Mouse (Mus musculus): ENCODE results near the gene Rbms1.

Gene Rbms1

DNA sequence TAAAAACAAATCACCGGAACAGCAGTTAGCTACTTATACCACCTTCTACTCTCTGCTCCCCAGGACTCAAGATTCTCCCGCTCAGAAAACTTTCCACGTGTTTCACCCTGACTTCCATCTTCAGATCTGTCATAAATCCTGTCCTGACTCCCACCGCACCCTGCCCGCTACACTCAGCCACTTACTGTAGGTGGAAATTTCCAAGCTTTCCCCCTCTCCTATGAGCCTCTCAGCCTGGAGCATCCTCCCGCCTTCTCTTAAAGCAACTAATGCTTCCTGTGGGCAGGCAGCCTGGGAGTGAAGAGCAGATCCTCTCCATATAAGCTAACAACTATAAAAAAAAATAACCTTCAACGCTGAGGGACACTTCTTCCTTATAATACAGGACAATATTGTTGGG lies 44.6 kb downstream of the Rbms1 start:
- no peak for DNase-seq (ENCODE audit: low spot score)

DNA sequence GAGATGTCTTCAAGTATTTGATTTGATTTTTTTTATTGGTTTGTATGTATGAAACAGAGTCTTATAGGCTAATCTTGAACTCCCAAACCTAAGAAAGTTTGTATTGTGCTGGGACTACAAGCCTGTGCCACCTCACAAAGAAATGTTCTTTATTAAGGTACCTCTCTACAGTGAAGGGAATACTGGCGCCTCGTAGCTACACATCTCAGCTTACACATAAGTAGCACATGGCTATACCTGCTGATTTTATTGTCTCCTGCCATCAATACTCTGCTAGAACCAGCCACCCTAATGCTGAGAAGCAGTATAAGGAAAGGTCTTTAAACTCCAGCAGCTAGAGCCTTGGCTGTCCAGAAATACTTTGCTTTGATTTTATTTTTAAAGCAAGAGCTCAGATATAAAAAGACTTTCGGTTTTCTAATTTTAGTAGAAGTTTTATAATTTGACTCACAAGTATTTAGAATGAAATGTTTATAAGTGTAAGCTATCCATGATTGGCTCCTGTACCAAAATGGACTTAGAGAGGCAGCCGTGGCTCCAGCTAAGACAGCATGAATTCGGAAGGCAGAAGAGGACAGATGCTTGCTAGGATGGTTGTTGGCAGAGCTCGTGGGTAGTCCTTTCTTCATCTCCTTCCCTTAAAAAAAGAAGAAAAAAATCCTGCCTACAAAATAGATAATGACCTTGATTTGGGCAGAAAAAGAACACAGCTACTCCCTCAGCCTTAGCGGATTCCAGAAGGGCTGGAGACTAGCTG lies 48.3 kb downstream of the Rbms1 start:
- no peak for DNase-seq (ENCODE audit: low spot score)

DNA sequence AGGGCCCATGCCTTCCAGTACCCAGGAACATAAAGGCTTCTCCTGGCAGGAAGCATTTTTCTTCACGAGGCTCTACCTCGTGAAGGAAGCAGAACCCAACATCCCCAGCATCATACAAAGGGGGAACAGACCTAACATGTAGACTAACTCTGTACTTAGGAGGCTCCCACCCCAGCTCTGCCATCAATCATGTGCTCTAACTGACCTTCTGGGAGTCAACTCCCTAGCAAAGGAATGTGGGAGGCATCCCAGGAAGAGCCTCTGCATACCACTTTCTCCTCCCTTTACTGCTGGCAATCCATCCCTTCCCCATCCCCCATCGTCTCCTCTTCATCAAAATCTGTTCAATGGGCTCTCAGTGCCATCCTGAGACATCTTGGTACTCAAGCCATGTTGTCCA lies 49.7 kb downstream of the Rbms1 start:
- no peak for DNase-seq (ENCODE audit: low spot score)

DNA sequence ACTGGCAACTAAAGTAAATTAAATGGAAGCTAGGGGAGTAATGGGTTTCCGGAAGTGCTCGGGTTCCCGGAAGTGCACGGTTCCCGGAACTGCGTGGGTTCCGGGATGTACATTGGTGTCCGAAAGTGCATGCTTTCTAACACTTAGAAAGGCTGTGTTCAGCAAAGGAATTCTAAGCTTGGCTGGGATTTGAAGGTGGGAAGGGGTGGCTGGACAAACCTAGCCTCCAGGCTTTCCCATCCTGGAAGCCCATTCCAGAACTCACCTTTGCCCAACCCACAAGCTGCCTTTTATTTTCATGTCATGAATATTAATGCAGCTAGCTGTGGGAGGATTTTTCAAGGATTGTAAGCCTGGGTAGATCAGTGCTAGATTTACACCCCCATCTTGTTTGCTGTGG lies 51.3 kb downstream of the Rbms1 start:
- DNase-seq (ENCODE audit: low spot score): no peak

DNA sequence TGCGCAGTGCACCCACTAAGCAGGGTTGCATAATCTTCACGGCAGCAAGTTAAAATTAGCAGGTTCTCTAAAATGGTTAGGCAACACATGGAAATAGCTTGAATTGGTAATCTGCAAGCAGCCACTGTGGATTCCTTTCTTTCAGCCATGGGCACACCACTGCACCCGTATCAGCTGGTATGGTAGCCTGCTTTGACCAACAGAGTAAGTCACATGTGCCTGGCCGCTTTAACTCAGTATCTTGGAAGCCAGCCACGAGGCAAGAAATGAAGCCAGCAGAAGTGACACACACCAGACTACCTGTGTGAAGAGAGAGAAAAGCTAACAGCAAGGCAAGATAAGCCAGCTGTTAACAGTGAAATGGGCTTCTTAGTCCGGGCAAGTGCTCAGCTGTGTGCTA lies 52.2 kb downstream of the Rbms1 start:
- DNase-seq (ENCODE audit: low spot score): no peak

DNA sequence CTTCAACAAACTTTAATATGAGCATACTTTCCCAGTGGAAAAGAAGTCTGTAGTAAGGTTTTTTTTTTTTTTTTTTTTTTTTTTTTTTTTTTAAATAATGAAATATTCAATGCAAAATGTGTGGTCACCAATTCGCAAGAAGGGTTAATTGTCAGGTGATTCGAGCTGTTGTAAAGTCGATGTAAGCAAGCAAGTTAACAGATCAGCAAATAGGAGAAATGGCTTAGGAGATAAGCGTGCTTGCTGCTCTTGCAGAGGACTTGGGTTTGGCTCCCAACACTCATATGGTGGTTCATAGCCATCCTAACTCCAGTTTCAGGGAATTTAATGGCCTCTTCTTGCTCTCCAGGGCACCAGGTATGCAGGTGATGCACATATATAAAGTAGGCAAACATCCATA lies 54.4 kb downstream of the Rbms1 start:
- DNase-seq (ENCODE audit: low spot score): no peak

DNA sequence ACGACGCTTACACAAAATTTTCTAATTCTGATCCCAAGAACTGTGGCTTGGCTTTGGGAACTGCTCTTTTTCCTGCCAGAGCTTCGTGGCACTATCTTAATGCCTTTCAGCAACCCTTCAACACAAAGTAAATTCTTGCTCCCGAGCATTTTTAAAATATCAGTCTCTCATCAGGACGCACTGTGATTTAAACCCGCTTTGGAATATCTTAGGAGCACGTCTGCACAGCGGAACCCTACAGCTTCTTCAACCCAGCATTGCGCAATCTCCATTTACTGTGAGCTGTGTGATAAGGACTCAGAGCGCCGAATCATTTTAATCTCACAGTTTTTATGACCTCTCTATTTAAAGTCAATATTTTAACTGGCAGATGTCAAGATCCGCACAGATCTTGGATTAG lies 54.9 kb downstream of the Rbms1 start:
- no peak for DNase-seq (ENCODE audit: low spot score)

DNA sequence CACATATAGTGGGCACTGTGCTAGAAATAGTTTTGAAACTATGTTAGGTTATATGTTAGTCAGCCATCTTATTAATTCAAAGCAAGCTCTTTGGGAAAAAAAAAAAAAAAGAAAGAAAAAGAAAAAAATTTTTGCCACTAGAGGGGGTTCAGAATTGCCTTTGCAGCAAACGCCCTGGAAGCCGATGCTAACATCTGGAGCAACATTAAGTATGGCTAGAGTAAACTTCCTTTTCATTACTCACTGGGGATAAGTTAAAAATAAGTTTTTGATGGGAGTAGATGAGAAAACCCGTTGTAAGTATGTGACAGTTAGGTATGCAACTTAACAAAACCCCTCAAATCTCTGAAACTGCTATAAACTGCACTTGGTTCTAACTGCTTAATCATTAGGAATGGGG lies 57.7 kb downstream of the Rbms1 start:
- no peak for DNase-seq (ENCODE audit: low spot score)

DNA sequence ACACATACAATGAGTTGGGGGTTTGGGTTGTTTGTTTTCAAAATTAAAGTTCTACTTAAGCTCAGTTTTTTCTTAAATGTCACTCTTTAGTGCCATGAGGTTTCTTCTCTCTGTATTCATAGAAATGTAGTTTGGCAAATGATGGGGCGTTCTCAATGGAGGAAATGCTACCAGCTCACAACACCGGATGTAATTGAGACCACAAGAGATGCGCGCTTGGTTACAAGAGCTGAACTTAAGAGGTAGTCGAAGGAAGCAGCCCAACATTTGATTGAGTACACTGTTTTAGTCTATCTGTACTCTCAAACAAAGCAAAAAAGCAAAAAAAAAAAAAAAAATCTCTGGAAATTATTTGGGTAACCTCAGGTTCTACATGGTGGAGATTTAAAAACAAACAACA lies 58.9 kb downstream of the Rbms1 start:
- DNase-seq (ENCODE audit: low spot score): no peak

DNA sequence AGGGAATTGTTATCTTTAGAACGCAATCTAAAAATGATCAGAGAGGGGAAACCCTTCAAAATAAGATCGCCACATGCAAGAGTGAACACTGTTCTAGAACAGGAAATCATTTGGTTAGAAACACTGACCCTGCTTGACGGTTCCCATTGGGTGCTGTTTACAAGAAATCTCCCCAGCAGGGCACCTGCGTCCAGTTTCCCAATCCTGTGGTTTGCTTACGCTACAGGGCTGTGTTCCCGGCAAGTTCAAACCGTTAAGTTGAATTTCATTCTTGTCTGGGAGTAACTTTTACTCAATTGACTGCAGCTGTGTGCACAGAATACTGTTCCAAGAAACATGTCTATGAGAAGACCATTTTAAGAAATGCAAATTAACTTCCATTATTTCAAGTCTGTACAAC lies 59.5 kb downstream of the Rbms1 start:
- no peak for DNase-seq (ENCODE audit: low spot score)

DNA sequence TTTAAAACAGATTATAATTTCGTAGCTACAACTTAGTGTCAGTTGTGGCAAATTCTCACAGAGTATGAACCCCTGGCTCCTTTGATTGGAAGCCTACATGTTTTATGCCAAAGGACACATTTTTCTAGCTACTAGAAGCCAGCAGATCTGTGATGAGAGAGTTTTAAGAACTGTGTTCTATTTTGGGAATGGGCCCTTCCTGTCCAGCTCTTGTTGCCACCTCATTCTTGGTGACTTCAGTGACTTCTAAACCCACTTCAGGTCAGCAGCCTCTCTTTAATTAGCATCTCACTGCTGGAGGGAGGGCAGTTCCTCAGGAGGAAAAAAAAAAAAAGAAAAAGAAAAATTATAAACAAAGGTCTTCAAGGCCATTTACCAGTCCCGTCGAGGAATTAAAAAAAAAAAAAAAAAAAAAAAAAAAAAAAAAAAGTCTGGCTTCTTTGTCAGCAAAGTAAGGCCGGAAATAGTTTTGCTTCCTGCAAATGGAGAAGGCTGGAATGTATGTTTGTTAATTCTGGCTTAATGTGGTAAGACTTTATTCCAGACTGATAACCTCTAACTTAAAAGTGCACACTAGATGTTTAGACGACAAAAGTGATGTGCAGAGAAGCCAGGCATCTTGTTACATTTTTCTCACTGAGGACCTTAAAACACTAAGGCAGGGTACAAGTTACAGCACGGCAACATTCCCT lies 60.4 kb downstream of the Rbms1 start:
- DNase-seq (ENCODE audit: low spot score): no peak

DNA sequence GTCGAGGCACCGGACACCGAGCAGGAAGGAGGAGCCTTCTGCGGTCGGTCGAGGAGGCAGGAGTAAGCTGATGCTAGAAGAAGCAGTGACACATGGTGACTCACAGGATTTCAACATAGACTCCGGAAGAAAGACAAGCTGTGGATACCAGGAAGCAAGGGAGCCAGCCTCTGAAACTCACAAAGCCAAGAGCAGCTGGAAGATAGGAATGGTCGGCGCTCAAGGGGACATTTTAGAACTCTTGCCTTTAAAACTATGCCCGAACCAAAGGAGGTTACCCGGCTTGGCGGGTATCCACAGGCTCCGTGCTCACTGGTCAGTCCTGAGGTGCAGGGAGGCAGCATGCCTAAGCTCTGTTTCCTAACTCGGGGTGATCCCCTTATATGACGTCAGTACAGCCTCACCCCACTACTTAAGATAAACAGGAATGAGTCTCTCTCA lies 61.5 kb downstream of the Rbms1 start:
- DNase-seq (ENCODE audit: low spot score): no peak

DNA sequence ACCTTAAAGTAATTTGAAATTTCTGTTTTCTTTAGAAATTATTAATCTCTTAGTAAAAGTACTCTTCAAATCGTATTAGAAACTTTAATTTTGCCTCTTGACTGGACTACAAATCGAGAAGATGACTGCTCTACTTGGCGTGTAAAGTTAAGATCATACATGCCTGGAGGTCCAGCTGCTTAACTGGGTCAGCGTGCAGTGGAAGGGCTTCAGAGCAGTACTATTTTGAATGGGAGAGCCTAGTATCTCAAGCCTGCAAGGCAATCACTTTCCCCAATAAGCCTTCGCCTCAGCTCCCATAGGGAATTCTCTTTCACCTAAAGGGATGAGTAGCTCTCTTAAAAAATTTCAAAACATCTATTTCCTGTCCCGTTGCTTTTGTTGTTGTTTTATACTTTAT lies 62.0 kb downstream of the Rbms1 start:
- DNase-seq (ENCODE audit: low spot score): no peak

DNA sequence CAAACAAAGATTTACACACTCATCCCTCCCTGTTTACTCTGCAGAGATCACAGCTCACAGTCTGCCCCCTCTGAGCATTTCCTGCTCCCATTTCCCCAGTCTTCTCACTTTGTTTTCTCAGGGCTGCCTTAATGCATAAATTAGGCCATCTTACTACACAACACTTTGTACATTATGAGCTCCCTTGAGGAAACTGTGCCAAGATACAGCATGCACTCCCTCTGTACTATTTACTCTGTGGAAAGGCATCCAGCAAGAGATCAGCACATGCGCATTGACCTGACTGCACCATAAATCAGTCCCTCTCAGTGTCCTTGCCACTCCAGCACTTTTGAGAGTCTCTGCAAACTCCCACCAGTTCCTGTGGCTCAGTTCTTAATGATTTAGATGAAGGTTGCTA lies 70.0 kb downstream of the Rbms1 start:
- no peak for DNase-seq (ENCODE audit: low spot score)

DNA sequence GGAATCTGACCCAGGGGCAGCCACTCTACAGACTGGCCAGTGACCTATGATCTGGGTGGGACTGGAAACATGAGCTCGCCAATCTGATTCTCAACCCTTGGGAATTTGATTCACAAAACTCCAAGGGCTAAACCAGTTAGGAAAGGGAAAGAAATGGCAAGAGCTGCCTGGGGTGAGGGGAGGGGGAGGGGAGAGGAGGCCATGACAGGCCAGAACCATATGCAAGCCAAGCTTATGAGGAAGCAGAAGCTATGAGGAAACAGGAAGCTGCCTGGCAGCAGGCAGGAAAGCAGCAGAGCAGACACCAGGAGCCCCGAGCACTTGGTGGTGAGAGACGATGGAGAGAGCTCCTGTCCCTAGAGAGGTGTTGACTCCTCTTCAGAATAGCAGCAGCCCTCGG lies 79.1 kb downstream of the Rbms1 start:
- no peak for DNase-seq (ENCODE audit: low spot score)

DNA sequence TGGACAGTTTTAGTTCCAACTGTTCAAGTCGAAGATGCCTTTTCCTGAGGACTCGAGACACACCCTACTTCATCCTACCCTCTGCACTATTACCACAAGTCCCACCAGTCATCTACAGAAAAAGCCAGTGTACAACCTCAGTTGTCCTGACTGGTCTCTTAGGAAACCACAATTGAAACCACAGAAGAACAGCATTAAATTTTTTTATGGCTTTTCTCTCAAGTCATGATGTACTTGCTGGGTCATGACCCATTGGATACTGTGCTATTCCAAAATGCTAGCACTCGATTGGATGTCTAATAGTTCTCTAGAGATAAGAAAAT lies 80.0 kb downstream of the Rbms1 start:
- no peak for DNase-seq (ENCODE audit: low spot score)

DNA sequence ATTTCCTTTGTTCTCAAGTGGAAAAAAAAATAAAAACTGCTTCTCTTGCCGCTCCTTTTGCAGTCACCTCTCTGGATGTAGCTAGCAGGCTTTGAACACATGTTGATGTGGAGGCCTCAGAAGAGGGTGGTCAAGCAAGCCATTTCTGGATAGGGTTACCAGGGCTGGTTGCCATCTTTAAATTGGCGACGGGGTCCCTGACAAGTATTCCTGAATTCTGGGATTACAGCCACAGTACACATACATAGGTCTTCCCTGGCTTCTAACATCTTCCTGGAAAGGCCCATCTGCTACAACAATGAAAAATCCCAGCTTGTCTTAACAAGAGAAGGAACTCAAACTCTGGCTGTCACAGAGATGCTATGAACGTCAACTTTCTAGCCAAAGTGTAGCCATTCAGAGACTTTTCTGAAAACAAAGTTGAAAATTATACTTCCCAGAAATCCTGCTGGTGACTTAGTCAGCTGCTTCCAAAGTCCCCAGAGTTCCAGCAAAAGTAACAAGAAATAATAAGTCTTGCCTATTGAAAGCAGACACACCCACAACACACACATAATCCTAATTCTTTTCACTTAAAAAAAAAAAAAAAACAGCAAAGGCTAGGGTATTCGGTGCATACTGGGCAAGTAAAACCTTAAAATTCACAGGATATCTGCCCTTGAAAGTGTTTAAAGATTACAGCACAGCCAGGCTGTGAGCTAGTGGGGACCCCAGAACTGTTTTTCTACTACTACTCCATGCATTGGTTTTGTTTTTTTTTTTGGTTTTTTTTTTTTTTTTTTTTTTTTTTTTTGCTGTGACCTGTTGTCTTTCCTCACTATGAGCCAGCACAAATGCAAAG lies 80.6 kb downstream of the Rbms1 start:
- no peak for DNase-seq (ENCODE audit: low spot score)

DNA sequence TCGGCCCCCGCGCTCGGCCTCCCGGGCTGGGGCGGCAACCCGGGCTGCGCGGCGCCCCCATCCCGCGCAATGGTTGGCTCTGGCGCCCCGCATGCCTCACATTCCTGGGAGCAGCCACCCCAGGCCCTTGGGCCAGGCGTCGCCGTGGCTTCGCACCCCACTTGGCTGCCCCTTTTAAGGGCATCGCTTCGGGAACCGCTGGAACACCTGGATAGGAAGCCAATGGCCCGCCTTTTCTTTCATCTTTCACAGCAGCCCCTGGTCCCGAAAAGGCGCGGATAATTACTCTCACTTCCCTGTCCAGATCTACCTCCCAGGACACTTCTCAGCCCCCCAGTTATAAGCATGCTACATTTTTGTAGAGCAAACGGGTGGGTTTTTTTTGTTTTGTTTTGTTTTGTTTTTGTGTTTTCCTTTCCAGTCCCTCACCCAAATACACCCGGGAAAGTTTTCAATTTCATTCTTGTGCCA lies 81.4 kb downstream of the Rbms1 start:
- DNase-seq (ENCODE audit: low spot score): no peak

DNA sequence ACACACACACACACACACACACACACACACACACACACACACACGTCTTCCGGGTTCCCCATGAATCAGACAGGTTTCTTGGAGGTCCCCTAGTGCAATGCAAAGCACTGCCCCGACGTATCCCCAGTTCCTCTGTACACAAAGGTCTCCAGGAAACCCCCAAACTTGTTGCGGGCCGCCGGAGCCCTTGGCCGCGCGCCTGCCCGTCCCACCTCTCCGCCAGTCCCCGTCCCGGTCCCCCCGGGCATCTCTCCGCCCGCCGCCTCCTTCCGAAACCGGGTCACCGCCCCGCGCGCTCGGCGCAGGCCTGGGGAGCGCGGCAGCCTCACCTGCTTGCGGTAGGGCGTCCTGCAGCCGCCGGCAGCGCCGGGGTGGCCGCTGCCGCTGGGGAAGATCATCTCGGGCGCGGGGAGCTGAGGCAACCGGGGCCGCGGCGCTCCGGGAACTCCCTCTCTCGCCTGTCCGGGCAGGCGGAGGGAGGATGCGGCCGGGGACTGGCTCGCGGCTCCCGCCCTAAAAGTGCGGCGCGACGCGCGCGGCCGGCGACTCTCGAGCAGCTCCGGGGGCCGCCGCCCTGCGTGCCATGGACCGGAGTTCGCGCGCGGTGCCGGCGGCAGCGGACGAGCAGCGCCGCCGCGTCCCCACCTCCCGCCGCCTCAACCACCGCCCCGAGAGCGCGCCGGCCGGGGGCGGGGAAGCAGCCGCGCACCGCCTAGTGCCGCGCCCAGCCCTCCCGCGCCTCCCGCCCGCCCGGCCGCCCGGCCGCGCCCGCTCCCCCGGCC lies 82.0 kb downstream of the Rbms1 start:
- peak; percentile 57 for DNase-seq (ENCODE audit: low spot score)

DNA sequence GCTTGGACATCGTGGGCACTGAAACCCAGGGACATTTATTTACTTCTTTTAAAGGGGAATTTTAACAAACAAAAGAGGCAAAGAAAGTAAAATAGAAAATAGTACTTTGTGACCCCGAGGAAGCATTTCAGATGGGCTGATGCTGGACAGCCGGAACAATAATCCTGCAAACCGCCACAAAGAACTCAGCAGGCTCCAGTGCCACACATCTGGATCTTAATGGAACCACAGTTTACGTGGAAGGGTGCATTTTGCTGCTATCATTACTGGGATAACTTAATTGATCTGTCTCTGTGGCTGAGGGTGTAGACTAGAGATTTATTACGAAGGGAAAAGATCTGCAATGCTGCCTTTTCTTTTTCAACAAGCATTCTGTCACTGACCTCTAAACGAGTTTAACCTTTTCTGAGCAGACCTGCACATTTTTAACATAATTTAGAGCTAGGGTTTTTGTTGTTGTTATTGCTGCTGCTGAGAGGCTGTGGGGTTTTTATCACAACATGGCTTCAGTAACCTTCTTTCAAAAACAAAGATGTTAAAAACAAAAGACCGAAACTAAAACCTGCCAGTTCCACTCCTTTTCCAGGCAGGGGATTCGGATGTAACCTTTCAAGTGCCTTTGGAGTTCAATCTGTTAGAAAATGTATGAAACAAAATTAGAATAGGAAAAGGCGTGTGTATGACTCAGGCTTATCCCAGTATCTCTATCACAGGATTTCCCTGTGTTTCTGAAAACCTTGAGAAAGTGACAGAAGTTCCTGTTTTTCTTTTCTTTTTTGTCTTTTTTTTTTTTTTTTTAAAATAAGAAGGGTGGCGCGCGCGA lies 82.8 kb downstream of the Rbms1 start:
- no peak for DNase-seq (ENCODE audit: low spot score)

DNA sequence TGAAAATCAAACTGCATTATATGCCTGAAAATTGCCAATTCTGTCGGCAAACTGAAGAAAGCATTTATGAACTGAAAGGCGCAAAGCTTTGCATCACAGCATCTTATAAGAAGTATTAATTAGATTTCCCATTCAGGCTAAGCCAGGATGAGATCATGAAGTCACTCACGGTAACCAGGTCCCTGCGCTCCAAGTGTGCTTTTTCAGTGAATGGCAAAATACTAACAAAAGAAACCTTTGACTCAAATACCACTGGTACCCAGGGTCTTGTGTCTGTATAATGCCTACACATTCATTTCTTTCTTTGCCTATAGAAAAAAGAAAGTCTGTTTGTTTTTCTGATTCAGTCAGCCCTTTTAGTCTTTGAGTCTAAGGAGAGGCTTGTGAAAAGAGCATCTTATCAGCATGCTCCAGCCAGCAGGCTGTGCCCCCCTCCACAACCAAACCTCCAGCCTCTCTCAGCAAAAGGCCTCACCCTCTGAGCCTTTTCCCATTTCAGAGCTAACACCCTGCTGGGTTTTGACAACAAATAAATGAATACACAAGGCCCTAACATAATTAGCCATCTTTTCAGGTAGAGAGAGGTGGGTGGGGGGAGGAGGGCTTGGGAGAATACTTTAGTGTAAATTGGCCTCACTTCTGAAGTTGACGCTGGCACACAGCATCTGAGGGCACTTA lies 83.7 kb downstream of the Rbms1 start:
- DNase-seq (ENCODE audit: low spot score): peak; percentile 40
